Mouse (Mus musculus) liver, embryonic 12.5 days (tissue): ENCODE measurements around the gene Myl12a. TPM values are rescaled to one million over a fixed set of nuclear protein-coding genes. Genes with fewer than 3 reads are reported as not detected.
A peak's percentile ranks its signal among the peaks of the same experiment; 100 is the strongest.

Source experiments
- ATAC-seq: fragments of 200-750 bp; cut with Nextera tagmentation; 2 replicates; pipeline ENCODE4 v1.8.0; 2017; ENCODE audit warnings: moderate number of reproducible peaks, mild to moderate bottlenecking, moderate library complexity
- H3K27ac ChIP-seq: fragments of 300-500 bp; sonication (generic); 2 replicates; pipeline ENCODE4 v1.5.1; 2016; ENCODE audit warnings: mild to moderate bottlenecking
- H3K27me3 ChIP-seq: fragments of 300-500 bp; sonication (generic); replicated peaks from 2 replicates; pipeline ENCODE4 v1.6.1; 2016; ENCODE audit warnings: mild to moderate bottlenecking, moderate library complexity
- H3K36me3 ChIP-seq: fragments of 300-500 bp; sonication (generic); 2 replicates; pipeline ENCODE4 v1.6.1; 2016; ENCODE audit warnings: mild to moderate bottlenecking, moderate library complexity
- H3K4me1 ChIP-seq: fragments of 300-500 bp; sonication (generic); 2 replicates; pipeline ENCODE4 v1.6.1; 2016
- H3K4me2 ChIP-seq: fragments of 300-500 bp; sonication (generic); 2 replicates; pipeline ENCODE4 v1.6.1; 2016; ENCODE audit warnings: mild to moderate bottlenecking, moderate library complexity
- H3K4me3 ChIP-seq: fragments of 300-500 bp; sonication (generic); 2 replicates; pipeline ENCODE4 v1.5.1; 2016; ENCODE audit warnings: mild to moderate bottlenecking, moderate library complexity
- H3K9ac ChIP-seq: fragments of 300-500 bp; sonication (generic); 2 replicates; pipeline ENCODE4 v1.6.1; 2016; ENCODE audit warnings: mild to moderate bottlenecking, moderate library complexity
- H3K9me3 ChIP-seq: fragments of 300-500 bp; sonication (generic); replicated peaks from 2 replicates; pipeline ENCODE4 v1.6.1; 2016; ENCODE audit warnings: mild to moderate bottlenecking, moderate library complexity
- WGBS: fragments of 180-500 bp; shearing (Covaris S2); methylation state at CpG from one replicate; pipeline ENCODE4 v1.1.7; 2016; ENCODE audit not compliant: insufficient replicate concordance; 5-methylcytosine and 5-hydroxymethylcytosine counted together
- polyA plus RNA-seq: library from polyadenylated mRNA; unstranded; fragments of >200 nt; fragmentation: Nextera tagmentation; extraction: Ambion mirVana; gene quantifications from 2 replicates; pipeline ENCODE4 v1.2.1, GENCODE M21; 2016

Gene Myl12a
- polyA plus RNA-seq, 1 experiment from 2014 or later = 292 TPM

GRCm38 (mm10) chr17:71008676-71009075, 6.0 kb upstream of the Myl12a start:
- H3K36me3 ChIP-seq = no peaks in the 10 kb centered on the region
- H3K9me3 ChIP-seq = no peaks in the 10 kb centered on the region
- 67% methylated on average over 3 of the region's 3 CpGs for WGBS
- H3K27me3 ChIP-seq = no peaks in the 10 kb centered on the region
- no peak for ATAC-seq
- no peak overlapping the region for H3K4me2 ChIP-seq
- no peak overlapping the region for H3K27ac ChIP-seq
- no peak overlapping the region for H3K4me3 ChIP-seq
- peaks cover 10% of the 10 kb centered on the region for H3K4me1 ChIP-seq
- no peak overlapping the region for H3K9ac ChIP-seq

DNA sequence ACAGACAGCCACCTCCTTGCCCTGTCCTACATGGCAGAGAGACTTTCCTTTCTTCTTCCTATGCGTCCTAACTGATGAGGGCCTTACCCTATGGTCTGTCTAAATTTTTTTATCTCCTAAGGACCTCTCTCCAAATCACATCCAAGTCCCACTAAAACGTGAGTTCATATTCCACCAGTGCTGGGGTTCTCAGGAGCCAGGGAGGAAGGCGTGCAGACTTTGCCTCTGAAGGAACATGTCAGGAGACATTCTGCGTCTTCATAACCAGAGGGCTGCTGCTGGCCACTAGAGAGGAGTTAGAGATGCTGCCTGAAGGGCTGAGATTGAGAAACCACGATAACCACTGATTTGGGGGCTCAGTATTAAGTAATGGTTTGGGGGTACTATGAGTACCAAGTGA, 4.3 kb upstream of the Myl12a start:
- no peak for ATAC-seq
- WGBS = 60% methylated on average over 5 of the region's 5 CpGs

DNA sequence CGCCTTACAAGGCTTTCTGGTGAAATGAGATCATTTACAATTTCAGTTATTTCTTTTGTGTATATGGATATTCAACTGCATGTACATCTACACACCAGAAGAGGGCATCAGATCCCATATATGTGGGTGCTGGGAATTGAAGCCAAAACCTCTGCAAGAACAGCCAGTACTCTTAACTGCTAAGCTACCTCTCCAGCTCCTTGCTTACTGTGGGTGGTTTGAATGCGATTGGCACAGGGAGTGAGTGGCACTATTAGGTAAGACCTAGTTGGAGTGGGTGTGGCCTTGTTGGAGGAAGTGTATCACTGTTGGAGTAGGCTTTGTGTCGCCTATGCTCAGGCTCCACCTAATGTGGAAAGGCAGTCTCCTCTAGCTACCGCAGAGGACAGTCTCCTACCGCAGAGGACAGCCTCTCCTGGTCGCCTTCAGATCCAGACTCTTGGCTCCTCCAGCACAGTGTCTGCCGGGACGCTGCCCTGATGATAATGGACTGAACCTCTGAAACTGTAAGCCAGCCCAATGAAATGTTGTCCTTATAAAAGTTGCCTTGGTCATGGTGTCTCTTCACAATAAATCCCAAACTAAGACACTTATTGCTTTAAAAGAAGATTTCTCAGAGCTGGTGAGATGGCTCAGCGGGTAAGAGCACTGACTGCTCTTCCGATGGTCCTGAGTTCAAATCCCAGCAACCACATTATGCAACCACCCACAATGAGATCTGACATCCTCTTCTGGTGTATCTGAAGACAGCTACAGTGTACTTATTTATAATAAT, 1.7 kb upstream of the Myl12a start:
- no peak overlapping the region for H3K4me3 ChIP-seq
- H3K27ac ChIP-seq = peak overlapping the region; percentile 53
- H3K4me1 ChIP-seq = peaks cover 34% of the 10 kb centered on the region
- peaks cover 8% of the 10 kb centered on the region for H3K36me3 ChIP-seq
- peak overlapping the region; percentile 75 for H3K4me2 ChIP-seq
- no peaks in the 10 kb centered on the region for H3K27me3 ChIP-seq
- no peak for ATAC-seq
- WGBS = 79% methylated on average over 10 of the region's 10 CpGs
- H3K9me3 ChIP-seq = no peaks in the 10 kb centered on the region
- no peak overlapping the region; the same call in 1 of the 2 replicates for H3K9ac ChIP-seq

More for the DNA sequence above, 4.3 kb upstream of the Myl12a start:
- Histone ChIP-seq H3K4me3 (no peak overlapping the region), H3K4me2 (no peak overlapping the region), H3K4me1 (peaks cover 21% of the 10 kb centered on the region), H3K9me3 (no peaks in the 10 kb centered on the region), H3K27ac (no peak overlapping the region), H3K9ac (no peak overlapping the region), H3K27me3 (no peaks in the 10 kb centered on the region), H3K36me3 (no peaks in the 10 kb centered on the region)

DNA sequence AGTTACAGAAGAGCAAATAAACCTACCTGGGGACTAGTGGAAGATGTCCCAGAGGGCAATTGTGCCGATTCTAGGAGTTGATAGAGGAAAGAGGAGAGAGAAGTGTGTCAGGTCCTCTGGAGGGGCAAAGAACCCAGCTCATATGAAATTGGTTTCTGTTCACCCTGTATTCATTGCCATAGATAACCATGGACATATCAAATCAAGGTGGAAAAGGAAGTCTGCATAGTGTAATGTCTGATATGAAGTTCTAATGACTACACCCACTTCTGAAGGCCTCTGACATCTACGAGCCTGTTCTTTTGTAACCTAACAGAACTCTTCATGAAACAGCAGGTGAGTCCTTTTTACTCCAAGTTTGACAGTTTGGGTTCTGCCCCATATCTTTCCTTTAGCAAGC, 1.0 kb upstream of the Myl12a start:
- H3K4me1 ChIP-seq = peaks cover 38% of the 10 kb centered on the region
- 36% methylated on average over 2 of the region's 2 CpGs for WGBS
- 0 out of 2 replicates have a peak overlapping the region, but pooled peaks have one; percentile 85 for H3K4me3 ChIP-seq
- H3K27ac ChIP-seq = peak overlapping the region; percentile 99
- peak; percentile 13; the same call in 1 of the 2 replicates for ATAC-seq
- peak overlapping the region; percentile 75 for H3K4me2 ChIP-seq
- H3K27me3 ChIP-seq = no peaks in the 10 kb centered on the region
- H3K36me3 ChIP-seq = peaks cover 11% of the 10 kb centered on the region
- H3K9me3 ChIP-seq = no peaks in the 10 kb centered on the region
- peak overlapping the region; percentile 96 for H3K9ac ChIP-seq

GRCm38 (mm10) chr17:71003112-71003511, 434 bp upstream of the Myl12a start:
- peak overlapping the region; percentile 75 for H3K4me2 ChIP-seq
- peaks cover 43% of the 10 kb centered on the region for H3K4me1 ChIP-seq
- WGBS = 58% methylated on average over 4 of the region's 4 CpGs
- no peak for ATAC-seq
- H3K36me3 ChIP-seq = peaks cover 13% of the 10 kb centered on the region
- H3K27me3 ChIP-seq = no peaks in the 10 kb centered on the region
- no peaks in the 10 kb centered on the region for H3K9me3 ChIP-seq
- H3K27ac ChIP-seq = peak overlapping the region; percentile 99
- peak overlapping the region; percentile 96 for H3K9ac ChIP-seq
- peak overlapping the region; percentile 85 for H3K4me3 ChIP-seq

DNA sequence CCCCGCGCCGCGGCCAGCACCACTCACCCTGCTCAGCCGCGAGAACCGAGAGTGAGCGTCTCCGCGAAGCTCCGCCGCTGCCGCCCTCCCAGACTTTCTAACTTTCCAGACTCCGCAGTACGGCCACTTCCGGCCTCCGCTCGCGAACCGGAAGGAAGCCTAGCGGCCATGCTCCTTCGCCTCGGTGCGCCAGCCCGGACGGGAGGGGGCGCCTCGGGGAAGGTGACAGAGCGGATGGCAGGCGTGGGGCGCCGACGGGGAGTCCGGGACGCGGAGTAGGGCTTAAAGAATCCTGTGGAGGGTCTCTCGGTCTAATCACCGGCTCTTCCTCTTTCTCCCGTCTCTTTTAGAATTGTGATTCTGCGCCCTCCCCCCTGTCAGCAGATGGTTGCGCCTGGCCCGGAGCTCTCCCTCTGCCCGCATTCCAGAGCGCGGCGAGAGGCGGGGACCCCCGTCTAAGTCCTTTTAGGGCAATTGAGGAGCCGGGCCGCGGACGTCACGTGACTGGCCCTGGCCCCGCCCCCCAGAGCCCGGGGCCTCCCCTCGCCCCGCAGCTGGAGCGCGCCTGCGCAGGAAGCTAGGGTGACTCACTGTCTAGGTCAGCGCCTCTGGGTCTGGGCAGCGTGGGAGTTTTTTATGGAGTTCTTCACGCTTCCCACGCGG, 466 bp downstream of the Myl12a start, which contains the start of gene Myom1:
TSS of gene Myom1 (plus strand) at position 553 of the 663 bp plus-strand sequence.
- WGBS = under 1% methylated on average over 65 of the region's 65 CpGs
- H3K4me1 ChIP-seq = peaks cover 48% of the 10 kb centered on the region

GRCm38 (mm10) chr17:71001699-71002080, 988 bp downstream of the Myl12a start:
- peak overlapping the region; percentile 99 for H3K27ac ChIP-seq
- H3K4me3 ChIP-seq = peak overlapping the region; percentile 85
- no peaks in the 10 kb centered on the region for H3K27me3 ChIP-seq
- peak overlapping the region; percentile 96 for H3K9ac ChIP-seq
- H3K9me3 ChIP-seq = no peaks in the 10 kb centered on the region
- ATAC-seq = peak; percentile 55
- 2% methylated on average over 42 of the region's 43 CpGs for WGBS
- peaks cover 48% of the 10 kb centered on the region for H3K4me1 ChIP-seq
- peak overlapping the region; percentile 75 for H3K4me2 ChIP-seq
- H3K36me3 ChIP-seq = peaks cover 14% of the 10 kb centered on the region

More for the DNA sequence above, 466 bp downstream of the Myl12a start, which contains the start of gene Myom1:
- ATAC-seq = peak; percentile 92
- Histone ChIP-seq H3K36me3 (peaks cover 13% of the 10 kb centered on the region), H3K27ac (peak within 1 kb of the TSS; percentile 99), H3K9ac (peak within 1 kb of the TSS; percentile 96), H3K27me3 (no peaks in the 10 kb centered on the region), H3K4me2 (peak within 1 kb of the TSS; percentile 75), H3K9me3 (no peaks in the 10 kb centered on the region), H3K4me3 (peak within 1 kb of the TSS; percentile 85)

GRCm38 (mm10) chr17:71001067-71001466, 1.6 kb downstream of the Myl12a start:
- 7% methylated on average over 6 of the region's 6 CpGs for WGBS
- ATAC-seq = no peak
- H3K27ac ChIP-seq = peak overlapping the region; percentile 99
- H3K9ac ChIP-seq = peak overlapping the region; percentile 96
- no peaks in the 10 kb centered on the region for H3K27me3 ChIP-seq
- H3K9me3 ChIP-seq = no peaks in the 10 kb centered on the region
- peaks cover 20% of the 10 kb centered on the region for H3K36me3 ChIP-seq
- H3K4me1 ChIP-seq = peaks cover 48% of the 10 kb centered on the region
- peak overlapping the region; percentile 75 for H3K4me2 ChIP-seq
- H3K4me3 ChIP-seq = peak overlapping the region; percentile 85

DNA sequence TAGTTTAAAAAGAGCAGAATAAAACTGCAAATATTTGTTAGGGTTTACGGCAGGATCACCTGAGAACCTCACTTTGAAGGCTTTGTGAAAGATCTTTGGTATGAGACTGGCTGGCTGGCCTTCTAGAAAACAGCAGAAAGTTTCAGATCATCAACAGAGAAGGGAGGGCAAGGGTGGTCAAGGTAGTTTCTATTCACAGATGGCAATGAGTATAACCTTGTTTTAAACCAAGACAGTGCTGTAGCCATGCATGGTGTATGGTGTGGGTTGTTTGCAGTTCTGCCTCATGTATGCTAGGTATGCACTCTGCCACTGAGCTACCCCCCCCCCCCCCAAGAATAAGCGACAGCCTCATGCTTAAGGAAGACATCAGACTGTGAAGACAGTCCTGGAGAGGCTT, 2.4 kb downstream of the Myl12a start:
- Histone ChIP-seq H3K27ac (0 out of 2 replicates have a peak overlapping the region, but pooled peaks have one; percentile 0), H3K4me2 (peak overlapping the region; percentile 75), H3K27me3 (no peaks in the 10 kb centered on the region), H3K9me3 (no peaks in the 10 kb centered on the region), H3K4me3 (peak overlapping the region; percentile 85), H3K9ac (peak overlapping the region; percentile 55), H3K4me1 (peaks cover 48% of the 10 kb centered on the region), H3K36me3 (peaks cover 28% of the 10 kb centered on the region)
- WGBS = 60% methylated on average over 2 of the region's 2 CpGs
- no peak for ATAC-seq

DNA sequence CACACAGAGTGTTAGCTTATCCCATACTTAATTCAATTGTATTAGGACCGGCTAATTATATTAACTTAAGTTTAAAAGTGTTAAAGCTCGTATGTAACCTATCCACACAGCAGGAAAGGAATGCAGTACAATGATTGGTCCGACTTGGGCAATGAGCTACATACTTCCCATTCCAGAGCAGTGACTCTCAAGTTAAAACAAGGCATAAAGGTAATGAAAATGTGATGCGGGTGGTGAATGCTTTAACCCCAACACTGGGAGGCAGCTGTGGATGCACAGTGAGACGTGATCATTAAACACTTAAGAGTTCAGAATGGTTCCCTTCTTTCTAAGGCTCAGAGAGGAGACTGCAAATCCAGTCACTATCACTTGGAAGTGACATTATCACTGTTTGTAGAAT, 3.5 kb downstream of the Myl12a start:
- peaks cover 48% of the 10 kb centered on the region for H3K4me1 ChIP-seq
- no peak overlapping the region for H3K4me2 ChIP-seq
- 80% methylated on average over 5 of the region's 5 CpGs for WGBS
- peaks cover 37% of the 10 kb centered on the region for H3K36me3 ChIP-seq
- no peak overlapping the region for H3K9ac ChIP-seq
- no peaks in the 10 kb centered on the region for H3K9me3 ChIP-seq
- H3K4me3 ChIP-seq = no peak overlapping the region
- no peaks in the 10 kb centered on the region for H3K27me3 ChIP-seq
- no peak overlapping the region for H3K27ac ChIP-seq
- no peak for ATAC-seq

GRCm38 (mm10) chr17:70998400-70998975, 4.2 kb downstream of the Myl12a start:
- H3K9me3 ChIP-seq = no peaks in the 10 kb centered on the region
- 73% methylated on average over 9 of the region's 9 CpGs for WGBS
- peak overlapping the region; percentile 5; the same call in 1 of the 2 replicates for H3K4me2 ChIP-seq
- no peak overlapping the region for H3K4me3 ChIP-seq
- H3K27me3 ChIP-seq = no peaks in the 10 kb centered on the region
- no peak overlapping the region for H3K27ac ChIP-seq
- no peak overlapping the region for H3K9ac ChIP-seq
- H3K4me1 ChIP-seq = peaks cover 46% of the 10 kb centered on the region
- peaks cover 44% of the 10 kb centered on the region for H3K36me3 ChIP-seq
- no peak for ATAC-seq

DNA sequence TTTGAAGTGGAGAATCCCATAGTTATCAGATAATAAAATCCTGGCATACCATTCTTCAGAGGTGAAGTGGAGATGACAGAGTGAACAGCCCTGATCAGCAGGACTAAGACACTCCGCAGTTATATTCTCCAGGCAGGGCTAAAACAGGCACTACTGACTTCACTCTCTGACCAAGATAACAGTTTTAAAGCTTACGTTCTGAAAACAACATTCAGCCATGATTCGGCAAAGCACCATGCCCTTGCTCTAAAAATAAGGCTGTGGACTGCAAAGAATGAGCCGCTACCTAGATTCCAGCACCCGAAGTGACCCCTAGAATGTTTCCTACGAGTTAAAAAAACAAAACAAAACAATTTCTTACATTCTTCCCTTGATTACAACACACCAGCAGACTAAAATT, 4.8 kb downstream of the Myl12a start:
- H3K27me3 ChIP-seq = no peaks in the 10 kb centered on the region
- no peak overlapping the region for H3K4me3 ChIP-seq
- WGBS = 52% methylated on average over 6 of the region's 6 CpGs
- H3K9ac ChIP-seq = no peak overlapping the region
- no peak overlapping the region for H3K4me2 ChIP-seq
- H3K36me3 ChIP-seq = peaks cover 49% of the 10 kb centered on the region
- H3K27ac ChIP-seq = no peak overlapping the region
- ATAC-seq = no peak
- no peaks in the 10 kb centered on the region for H3K9me3 ChIP-seq
- peaks cover 43% of the 10 kb centered on the region for H3K4me1 ChIP-seq
